Mouse (Mus musculus) ovary, adult 18-20 months (tissue): ENCODE results near the gene Asic3.
"Not testable (repeated sequence)": the region's sequence is repeated elsewhere in the genome, so short reads cannot be mapped to it uniquely, and the experiment has no call there.

Source experiments
- DNase-seq: peaks from one replicate; pipeline ENCODE4 v3.0.0; 2022; ENCODE audit warnings: low spot score, mixed read lengths

The Asic3 gene

GRCm38 (mm10) chr5:24388246-24388915 is 24.8 kb upstream of the Asic3 start:
- no peak for DNase-seq

GRCm38 (mm10) chr5:24389011-24389657 is 24.1 kb upstream of the Asic3 start:
- no peak for DNase-seq

DNA sequence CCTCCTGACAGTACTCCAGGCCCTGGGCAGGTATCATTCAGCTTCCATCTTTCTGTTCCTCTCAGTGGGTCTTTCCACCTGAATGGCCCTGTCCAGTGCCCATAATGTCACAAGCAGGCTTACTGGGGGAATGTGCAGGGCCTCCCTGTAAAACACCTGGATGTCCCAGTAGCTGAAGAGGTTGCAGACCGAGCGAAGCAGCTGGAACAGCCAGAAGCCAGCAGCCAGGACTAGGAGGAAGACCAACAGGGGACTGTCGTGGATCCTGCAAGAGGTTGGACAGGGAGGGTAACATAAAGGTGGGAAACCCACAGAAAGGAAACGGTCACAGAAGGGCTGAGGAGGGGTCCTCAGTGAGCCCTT is 23.6 kb upstream of the Asic3 start:
- no peak for DNase-seq

GRCm38 (mm10) chr5:24391864-24392263 is 21.3 kb upstream of the Asic3 start, which contains the start of gene Atg9b:
Atg9b (minus strand) TSS chr5:24392143.
- no peak for DNase-seq

DNA sequence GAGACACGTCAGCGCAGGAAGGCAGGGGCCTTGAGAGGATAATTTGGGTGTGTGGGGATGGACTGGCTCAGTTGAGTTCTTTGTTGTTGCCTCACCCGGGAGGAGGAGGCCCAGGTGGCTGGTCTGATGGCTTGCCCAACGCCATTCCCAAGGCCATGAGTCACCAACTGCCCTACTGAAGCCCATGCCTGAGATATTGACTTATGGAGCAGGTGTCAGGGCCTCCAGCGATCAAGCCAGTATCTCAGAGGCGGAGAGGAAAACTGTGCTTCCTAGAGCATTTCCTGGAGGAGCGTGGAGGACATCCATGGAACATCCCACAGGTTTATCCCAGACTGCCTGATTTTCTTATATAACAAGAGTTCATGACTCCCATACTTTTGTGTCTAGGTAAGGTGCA is 20.5 kb upstream of the Asic3 start:
- no peak for DNase-seq

GRCm38 (mm10) chr5:24393392-24393997 is 19.7 kb upstream of the Asic3 start, which contains the start of gene Abcb8:
Abcb8 (plus strand) TSS chr5:24393663.
- peak; percentile 63 for DNase-seq

DNA sequence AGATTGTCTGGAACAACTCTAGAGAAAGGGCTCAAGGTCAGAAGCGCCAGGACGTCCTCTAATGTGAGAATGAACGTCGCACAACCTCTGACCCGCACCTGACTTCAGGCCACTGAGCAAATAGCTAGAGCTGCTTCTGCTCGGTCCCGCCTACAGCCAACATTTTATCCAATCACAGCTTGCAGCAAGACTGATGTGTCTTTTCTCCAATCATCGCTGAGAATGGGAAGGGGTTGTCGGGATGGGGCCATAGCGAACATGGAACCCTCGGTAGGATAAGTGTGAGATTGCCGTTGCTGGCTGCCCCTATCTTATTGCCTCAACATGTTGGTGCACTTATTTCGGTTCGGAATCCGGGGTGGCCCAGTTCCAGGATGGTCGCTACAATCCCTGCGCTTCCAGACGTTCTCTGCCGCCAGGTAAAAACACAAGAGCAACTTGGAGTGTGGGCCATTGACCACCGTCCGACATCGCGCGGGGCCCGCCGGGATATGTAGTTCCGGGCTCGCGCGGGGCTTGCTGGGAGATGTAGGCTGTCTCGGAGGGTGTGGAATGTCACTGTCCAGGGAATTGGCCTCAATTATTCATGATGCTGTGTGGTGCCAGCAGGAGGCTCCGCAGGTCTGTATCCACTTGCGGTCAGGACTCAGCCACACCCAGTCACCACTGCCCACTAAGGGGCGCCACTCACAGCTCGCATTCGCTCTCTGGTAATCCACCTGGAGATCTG is 18.9 kb upstream of the Asic3 start:
- peak; percentile 92 for DNase-seq

GRCm38 (mm10) chr5:24396254-24396653 is 16.9 kb upstream of the Asic3 start:
- not testable (repeated sequence) for DNase-seq

- DNase-seq: no peak
These were observed 13.5 kb upstream of the Asic3 start for GRCm38 (mm10) chr5:24399686-24400085.

DNA sequence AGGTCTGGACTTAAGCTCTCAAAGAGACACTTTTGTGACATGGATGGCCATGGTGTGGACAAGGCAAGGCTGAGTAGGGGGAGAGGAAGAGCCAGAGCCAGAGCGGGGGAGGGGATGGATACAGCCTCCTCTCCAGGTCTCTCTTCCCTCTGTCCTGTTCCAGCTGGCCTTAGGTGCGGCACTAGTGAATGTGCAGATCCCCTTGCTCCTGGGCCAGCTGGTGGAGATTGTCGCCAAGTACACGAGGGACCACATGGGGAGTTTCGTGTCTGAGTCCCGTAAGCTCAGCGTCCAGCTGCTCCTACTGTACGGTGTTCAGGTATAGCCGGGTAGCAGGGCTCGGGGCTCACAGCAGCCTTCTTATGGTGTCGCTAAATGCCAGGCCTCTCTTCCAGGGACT is 12.8 kb upstream of the Asic3 start:
- no peak for DNase-seq

DNA sequence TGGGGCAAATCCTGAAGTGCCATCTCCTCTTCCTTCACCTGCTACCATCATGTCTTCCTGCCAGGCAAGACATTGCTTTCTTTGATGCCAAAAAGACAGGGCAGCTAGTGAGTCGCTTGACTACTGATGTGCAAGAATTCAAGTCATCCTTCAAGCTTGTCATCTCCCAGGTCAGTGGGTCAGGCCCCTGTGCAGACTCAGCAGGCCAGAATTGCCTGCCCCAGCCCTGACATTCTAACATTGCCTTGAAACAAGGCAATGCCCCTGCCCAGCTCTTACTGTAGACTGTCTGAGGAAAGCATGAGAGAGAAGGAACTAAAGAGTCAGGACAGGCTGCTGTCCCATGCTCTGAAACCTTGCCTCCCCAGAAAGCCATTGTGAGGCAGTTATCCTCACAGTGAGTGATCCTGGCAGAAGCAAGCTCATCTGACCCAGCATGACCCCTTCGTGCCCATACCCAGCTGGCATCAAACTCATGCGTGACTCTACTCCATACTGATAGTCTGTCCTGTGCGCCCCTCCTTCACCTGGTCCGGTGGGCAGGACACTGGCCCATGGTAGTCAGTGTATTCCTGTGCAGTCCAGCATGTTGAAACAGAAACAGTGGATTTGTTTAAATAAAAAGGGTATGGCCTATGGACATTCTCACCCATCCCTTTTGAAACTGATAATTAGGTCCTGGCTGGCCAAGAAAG is 12.1 kb upstream of the Asic3 start:
- DNase-seq: no peak

- no peak for DNase-seq
These were observed 11.2 kb upstream of the Asic3 start for GRCm38 (mm10) chr5:24401969-24402368.

DNA sequence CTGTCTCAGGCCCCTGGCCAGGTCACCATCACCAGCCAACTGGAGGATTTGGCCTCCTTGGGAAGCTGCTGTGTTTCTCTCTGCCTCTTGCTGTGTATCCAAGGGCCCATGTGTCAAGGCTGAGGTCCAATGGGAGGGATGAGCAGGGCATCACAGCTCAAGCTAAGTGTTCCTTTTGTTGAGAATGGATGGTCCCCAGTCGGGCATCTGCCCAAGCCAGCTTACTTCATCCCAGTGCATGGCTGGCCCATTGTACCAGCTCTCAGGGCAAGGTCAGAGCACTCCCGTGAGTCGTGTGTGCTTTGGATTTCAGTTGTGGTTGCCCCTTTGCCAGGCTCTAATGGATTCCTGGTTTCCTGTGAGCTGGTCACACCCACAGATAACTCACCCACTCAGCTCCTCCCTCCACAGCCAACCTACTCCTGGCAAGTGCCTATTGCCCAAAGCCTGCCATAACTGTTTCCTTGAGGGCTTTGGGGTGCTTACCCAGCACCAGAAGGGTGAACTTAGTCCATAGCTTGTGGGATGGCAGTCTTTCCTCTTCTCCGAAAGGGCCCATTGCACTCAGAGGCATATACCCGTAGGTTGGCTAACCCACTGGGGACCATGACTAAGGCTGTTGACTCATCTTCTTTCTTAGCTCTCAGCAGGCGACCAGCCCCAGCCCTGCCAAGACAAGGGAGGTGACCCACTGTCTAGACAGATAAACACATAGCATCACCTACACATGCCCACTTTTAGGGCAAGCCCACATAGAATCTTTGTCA is 8.4 kb upstream of the Asic3 start:
- no peak for DNase-seq

DNA sequence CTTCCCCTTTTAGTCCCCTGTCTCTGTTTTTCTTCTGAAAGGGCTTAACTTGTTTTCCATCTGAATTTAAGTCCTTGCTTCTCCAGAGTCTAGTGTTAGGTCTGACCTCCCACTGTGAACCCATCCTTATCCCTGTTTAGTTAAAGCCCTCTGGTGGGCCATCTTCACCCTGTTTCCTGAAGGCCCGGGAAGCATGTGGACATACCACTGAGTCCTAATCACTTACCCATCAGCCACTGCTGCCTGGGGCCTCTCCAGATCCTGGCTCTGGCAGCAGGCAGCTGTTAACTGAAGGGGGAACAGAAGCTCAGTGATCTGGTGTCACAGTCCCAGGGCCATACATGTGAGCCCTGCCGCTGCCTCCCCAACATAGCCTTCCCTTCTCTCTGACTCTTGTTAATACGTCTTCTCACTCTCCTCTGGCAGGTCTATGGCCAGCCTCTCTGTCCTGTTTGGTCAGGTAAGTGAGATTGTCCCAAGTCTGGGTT is 7.8 kb upstream of the Asic3 start:
- DNase-seq: no peak

GRCm38 (mm10) chr5:24408651-24409050 is 4.5 kb upstream of the Asic3 start:
- no peak for DNase-seq

- no peak for DNase-seq
These were observed 3.7 kb upstream of the Asic3 start for GRCm38 (mm10) chr5:24409466-24409865.

DNA sequence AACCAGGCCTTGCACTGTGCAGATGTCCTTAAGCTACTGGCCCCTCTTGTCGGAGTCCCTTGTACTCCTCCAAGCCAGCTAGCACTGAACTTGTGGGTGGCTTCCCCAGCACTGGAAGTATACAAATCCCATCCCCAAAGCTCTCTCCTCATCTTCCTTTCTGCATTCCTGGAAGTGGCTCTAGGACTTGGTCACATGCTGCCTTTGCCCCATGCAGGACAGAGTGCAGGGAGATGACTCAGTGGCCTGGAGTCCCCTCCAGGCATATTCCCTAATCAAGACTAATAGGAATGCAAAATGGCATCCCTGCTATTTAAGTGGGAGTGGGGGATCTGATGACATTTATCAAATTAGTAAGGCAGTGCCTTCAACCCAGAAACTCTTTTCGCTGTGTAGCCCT is 1.1 kb upstream of the Asic3 start:
- no peak for DNase-seq

- DNase-seq: no peak
These were observed 746 bp downstream of the Asic3 start for GRCm38 (mm10) chr5:24413938-24414337.

DNA sequence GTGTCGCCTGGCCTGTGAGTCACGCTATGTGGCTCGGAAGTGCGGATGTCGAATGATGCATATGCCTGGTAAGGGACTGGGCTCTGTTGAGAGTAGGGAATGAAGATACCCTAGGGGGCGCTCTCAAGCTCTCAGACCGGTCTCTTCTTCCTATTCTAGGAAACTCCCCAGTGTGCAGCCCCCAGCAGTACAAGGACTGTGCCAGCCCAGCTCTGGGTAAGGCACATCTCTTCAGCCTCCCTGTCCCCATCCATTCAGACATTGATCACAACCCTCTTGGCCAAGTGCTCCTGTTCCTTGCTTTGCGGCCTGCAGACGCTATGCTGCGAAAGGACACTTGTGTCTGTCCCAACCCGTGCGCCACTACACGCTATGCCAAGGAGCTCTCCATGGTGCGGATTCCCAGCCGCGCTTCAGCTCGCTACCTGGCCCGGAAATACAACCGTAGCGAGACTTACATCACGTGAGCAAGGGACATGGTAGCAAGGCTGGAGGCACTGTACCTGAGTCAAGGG is 3.1 kb downstream of the Asic3 start:
- peak; percentile 24 for DNase-seq

DNA sequence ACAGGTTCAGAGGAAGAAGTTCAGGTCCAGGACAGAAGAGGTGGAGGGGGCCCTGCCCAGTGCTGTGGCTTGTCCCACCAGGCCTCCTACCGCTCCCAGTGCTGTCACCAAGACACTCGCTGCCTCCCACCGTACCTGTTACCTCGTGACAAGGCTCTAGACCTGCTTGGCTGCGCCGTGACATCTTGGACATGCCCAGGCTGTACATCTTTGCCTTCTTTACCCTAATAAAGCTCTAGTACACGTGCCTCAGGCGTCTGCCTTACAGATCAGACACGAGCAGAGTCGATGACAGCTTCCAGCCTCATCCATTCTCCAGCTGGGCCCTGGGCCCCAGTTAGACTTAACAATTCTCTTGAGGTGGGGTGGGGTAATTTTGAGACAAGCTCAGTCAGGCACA is 4.4 kb downstream of the Asic3 start:
- no peak for DNase-seq

- no peak for DNase-seq
These were observed 7.2 kb downstream of the Asic3 start for GRCm38 (mm10) chr5:24420381-24420780.
